In the genomic region with DNA sequence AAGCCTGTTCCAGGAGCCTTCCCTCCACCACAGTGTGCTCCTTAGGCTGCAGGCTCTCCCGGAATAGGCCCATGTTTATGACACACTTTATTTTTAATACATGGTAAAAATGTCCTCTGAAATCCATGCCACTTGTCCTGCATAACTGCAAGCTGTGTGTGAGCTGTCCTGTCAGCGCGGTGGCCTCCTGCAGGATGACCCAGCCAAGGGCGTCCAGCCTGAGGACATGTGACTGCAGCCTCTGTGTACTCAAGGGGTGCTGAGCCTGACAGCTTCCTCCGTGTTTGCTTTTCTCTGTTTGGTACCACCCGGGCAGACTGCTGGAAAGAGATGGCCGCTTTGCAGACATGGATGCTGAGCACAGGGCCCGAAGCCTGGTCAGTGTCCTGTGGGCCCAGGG, we compare ENCODE assay signal across 26 mouse cellular contexts. TPM values are rescaled to one million over a fixed set of nuclear protein-coding genes. Genes with fewer than 3 reads are reported as not detected.
DNase-seq lines count a peak whose midpoint lies in the region; ATAC-seq and TF ChIP-seq lines count a peak whose summit lies in the region.
"Had no signal": no experiment of that assay in that cellular context is flagged by ENCODE, and none has a peak within 500 bp of the region (broad histone marks: within the 10 kb centered on the region; RNA-seq: fewer than 3 reads in every experiment).

No protein-coding gene starts in this region.

- no peaks in the 10 kb centered on the region for H3K36me3 ChIP-seq in liver, embryonic 11.5 days (ENCODE audit: control insufficient read depth, insufficient read depth, low read length)
- no peaks in the 10 kb centered on the region for H3K36me3 ChIP-seq in liver, postnatal 0 days (replicated peaks; ENCODE audit: insufficient read depth, low read length)
- H3K36me3 ChIP-seq in heart, embryonic 13.5 days: no peaks in the 10 kb centered on the region
- H3K36me3 ChIP-seq in hindbrain, embryonic 11.5 days (ENCODE audit: control insufficient read depth, insufficient read depth, low read length): no peaks in the 10 kb centered on the region
- H3K36me3 ChIP-seq in hindbrain, postnatal 0 days (ENCODE audit: insufficient read depth, low read length): no peaks in the 10 kb centered on the region
- H3K36me3 ChIP-seq: embryonic facial prominence, embryonic 10.5 days; forebrain, embryonic 12.5 days; G1E; hindbrain, embryonic 10.5 days; neural tube, embryonic 13.5 days had no signal

- peaks cover 8% of the 10 kb centered on the region for H3K4me1 ChIP-seq in liver, embryonic 11.5 days (replicated peaks; ENCODE audit: control insufficient read depth, insufficient read depth, low read length)
- H3K4me1 ChIP-seq in liver, postnatal 0 days (ENCODE audit: insufficient read depth): no peaks in the 10 kb centered on the region; the same call in 1 of the 2 replicates
- H3K4me1 ChIP-seq in heart, embryonic 13.5 days: peaks cover 26% of the 10 kb centered on the region
- H3K4me1 ChIP-seq in hindbrain, embryonic 11.5 days (replicated peaks; ENCODE audit: control insufficient read depth, insufficient read depth, low read length): no peaks in the 10 kb centered on the region; the same call in 1 of the 2 replicates
- H3K4me1 ChIP-seq in hindbrain, postnatal 0 days (ENCODE audit: insufficient read depth, low read length): 0 out of 2 replicates have a peak, but pooled peaks cover 3% of the 10 kb centered on the region

- H3K27me3 ChIP-seq in liver, embryonic 11.5 days (replicated peaks; ENCODE audit: control insufficient read depth, insufficient read depth, low read length): no peaks in the 10 kb centered on the region
- no peaks in the 10 kb centered on the region for H3K27me3 ChIP-seq in liver, postnatal 0 days (ENCODE audit: insufficient read depth, low read length)
- H3K27me3 ChIP-seq in heart, embryonic 13.5 days (replicated peaks): peaks cover 24% of the 10 kb centered on the region
- peaks cover 7% of the 10 kb centered on the region; the same call in 1 of the 2 replicates for H3K27me3 ChIP-seq in hindbrain, embryonic 11.5 days (ENCODE audit: control insufficient read depth, insufficient read depth, low read length)
- no peaks in the 10 kb centered on the region for H3K27me3 ChIP-seq in hindbrain, postnatal 0 days (ENCODE audit: insufficient read depth, low read length)

- H3K9me3 ChIP-seq in liver, embryonic 11.5 days (ENCODE audit: control insufficient read depth, low read length): no peaks in the 10 kb centered on the region
- H3K9me3 ChIP-seq in liver, postnatal 0 days (ENCODE audit: low read length): no peaks in the 10 kb centered on the region
- H3K9me3 ChIP-seq in heart, embryonic 13.5 days: no peaks in the 10 kb centered on the region
- no peaks in the 10 kb centered on the region for H3K9me3 ChIP-seq in hindbrain, embryonic 11.5 days (ENCODE audit: control insufficient read depth, low read length)
- H3K9me3 ChIP-seq in hindbrain, postnatal 0 days (ENCODE audit: low read length): no peaks in the 10 kb centered on the region
- H3K9me3 ChIP-seq: embryonic facial prominence, embryonic 10.5 days; forebrain, embryonic 12.5 days; G1E; hindbrain, embryonic 10.5 days; neural tube, embryonic 13.5 days had no signal

- no peak overlapping the region for H3K4me2 ChIP-seq in liver, embryonic 11.5 days
- H3K4me2 ChIP-seq in liver, postnatal 0 days (ENCODE audit: low read depth, low read length): no peak overlapping the region
- H3K4me2 ChIP-seq in heart, embryonic 13.5 days: peak overlapping the region; percentile 28
- no peak overlapping the region for H3K4me2 ChIP-seq in hindbrain, embryonic 11.5 days (replicated peaks; ENCODE audit: low read depth, low read length)
- H3K4me2 ChIP-seq in hindbrain, postnatal 0 days (ENCODE audit: low read depth, low read length): no peak overlapping the region
- H3K4me2 ChIP-seq: forebrain, embryonic 12.5 days; neural tube, embryonic 13.5 days had no signal

- intact Hi-C loops in heart, postnatal 36 days (cut with DNase I): no loop called here

- no peak overlapping the region for H3K9ac ChIP-seq in liver, embryonic 11.5 days (ENCODE audit: low read depth, low read length)
- H3K9ac ChIP-seq in liver, postnatal 0 days (replicated peaks): no peak overlapping the region
- peak overlapping the region; percentile 44; the same call in 1 of the 2 replicates for H3K9ac ChIP-seq in heart, embryonic 13.5 days
- H3K9ac ChIP-seq in hindbrain, embryonic 11.5 days (ENCODE audit: low read depth, low read length): no peak overlapping the region
- H3K9ac ChIP-seq in hindbrain, postnatal 0 days (replicated peaks; ENCODE audit: low read length): no peak overlapping the region
- H3K9ac ChIP-seq: forebrain, embryonic 12.5 days; neural tube, embryonic 13.5 days had no signal

- DNase-seq in liver, embryonic 11.5 days (ENCODE audit: low spot score): no peak
- DNase-seq in liver, postnatal 0 days: no peak
- DNase-seq in heart, postnatal 36 days: peak; percentile 18 to 22
- DNase-seq in lung, postnatal 25 days (ENCODE audit: low spot score): no peak
- DNase-seq in hindbrain, embryonic 11.5 days (ENCODE audit: low spot score): no peak
- no peak for DNase-seq in hindbrain, postnatal 0 days (ENCODE audit: low spot score)
- DNase-seq: adrenal gland, postnatal 10 days; cerebellum, adult 9-10 months; gastrocnemius, postnatal 14 days; kidney, postnatal 4 days; layer of hippocampus, adult 9-11 months; lung, adult 18-20 months; lung, postnatal 14 days; midbrain, embryonic 14.5 days; right cerebral cortex, postnatal 14 days had no signal

- WGBS in liver, embryonic 11.5 days: 66% methylated on average over 8 of the region's 8 CpGs
- WGBS in liver, postnatal 0 days (ENCODE audit: insufficient replicate concordance): 64% methylated on average over 8 of the region's 8 CpGs
- WGBS in heart, embryonic 13.5 days: 37% methylated on average over 8 of the region's 8 CpGs
- 59% methylated on average over 8 of the region's 8 CpGs for WGBS in hindbrain, embryonic 11.5 days
- 70% methylated on average over 8 of the region's 8 CpGs for WGBS in hindbrain, postnatal 0 days

- no peak overlapping the region for H3K27ac ChIP-seq in liver, embryonic 11.5 days (ENCODE audit: low read depth, low read length)
- H3K27ac ChIP-seq in liver, postnatal 0 days (ENCODE audit: low read depth): no peak overlapping the region
- H3K27ac ChIP-seq in heart, embryonic 13.5 days (replicated peaks): peak overlapping the region; percentile 89
- H3K27ac ChIP-seq in hindbrain, embryonic 11.5 days (ENCODE audit: low read depth, low read length): no peak overlapping the region
- no peak overlapping the region for H3K27ac ChIP-seq in hindbrain, postnatal 0 days
- H3K27ac ChIP-seq: embryonic facial prominence, embryonic 10.5 days; forebrain, embryonic 12.5 days; hindbrain, embryonic 10.5 days; neural tube, embryonic 13.5 days had no signal

- TF ChIP-seq EP300 in liver, postnatal 0 days (IDR thresholded peaks at IDR 0.05; ENCODE audit: low read depth): no peak

- H3K4me3 ChIP-seq in liver, embryonic 11.5 days (ENCODE audit: low read depth, low read length): no peak overlapping the region
- H3K4me3 ChIP-seq in liver, postnatal 0 days (ENCODE audit: low read depth, low read length): no peak overlapping the region
- H3K4me3 ChIP-seq in heart, embryonic 13.5 days: no peak overlapping the region
- H3K4me3 ChIP-seq in hindbrain, embryonic 11.5 days (ENCODE audit: low read depth, low read length): no peak overlapping the region
- no peak overlapping the region for H3K4me3 ChIP-seq in hindbrain, postnatal 0 days (ENCODE audit: low read length)
- H3K4me3 ChIP-seq: embryonic facial prominence, embryonic 10.5 days; forebrain, embryonic 12.5 days; hindbrain, embryonic 10.5 days; megakaryocyte, embryonic 14.5 days; neural tube, embryonic 13.5 days had no signal

- 0 out of 2 replicates have a peak, but pooled peaks have one; percentile 29 for ATAC-seq in liver, embryonic 11.5 days (replicated peaks; ENCODE audit: low FRiP score)
- no peak for ATAC-seq in liver, postnatal 0 days
- ATAC-seq in heart, embryonic 13.5 days (ENCODE audit: extremely low read depth, insufficient number of reproducible peaks, low FRiP score, low TSS enrichment): peak; percentile 58; the same call in 1 of the 2 replicates
- no peak for ATAC-seq in hindbrain, embryonic 11.5 days (ENCODE audit: low FRiP score)
- ATAC-seq in hindbrain, postnatal 0 days: no peak
- ATAC-seq: activated CD4-positive, CD25-positive, alpha-beta regulatory T cell, adult 4 months; inflammation-experienced regulatory T-cells, adult 6 months had no signal

- TF ChIP-seq CTCF in liver, postnatal 0 days (IDR thresholded peaks at IDR 0.05; ENCODE audit: low read depth): no peak
- no peak for TF ChIP-seq CTCF in hindbrain, postnatal 0 days (IDR thresholded peaks at IDR 0.05; ENCODE audit: low read depth)

RNA-seq across cellular contexts. Expression of gene T, which starts 17.4 kb away (rescaled TPM):
- polyA plus RNA-seq in liver, embryonic 11.5 days (2014; fragmentation: Nextera tagmentation; extraction: Ambion mirVana): not detected in 2 replicates
- polyA plus RNA-seq in liver, postnatal 0 days (2015; fragmentation: Nextera tagmentation; extraction: Ambion mirVana): not detected in 2 replicates
- 0.09 and 0.18 TPM in 2 replicates for polyA plus RNA-seq in heart, embryonic 13.5 days (2015; fragmentation: Nextera tagmentation; extraction: Ambion mirVana)
- not detected for total RNA-seq in heart, postnatal 36 days (2021)
- polyA plus RNA-seq in hindbrain, embryonic 11.5 days (2014; fragmentation: Nextera tagmentation; extraction: Ambion mirVana): 0.22 and 0.85 TPM in 2 replicates
- total RNA-seq in hindbrain, postnatal 0 days (2014; rRNA removed): 0.52 TPM in 1 of 2 replicates, not detected in the other
- polyA plus RNA-seq in hindbrain, postnatal 0 days (2015; fragmentation: Nextera tagmentation; extraction: Ambion mirVana): 0.31 and 0.44 TPM in 2 replicates
- total RNA-seq: adrenal gland, postnatal 10 days; common myeloid progenitor, adult 5-6 weeks; gastrocnemius, postnatal 14 days; left cerebral cortex, adult 8-10 months had no signal
- polyA plus RNA-seq: activated CD4-positive, CD25-positive, alpha-beta regulatory T cell, adult 4 months; G1E; inflammation-experienced regulatory T-cells, adult 6 months had no signal

Comparison
In these comparisons a context has a peak if more than half of its experiments do, and no peak if none do; other contexts are left out.
1. ATAC-seq: peak in liver, embryonic 11.5 days (single experiment) and heart, embryonic 13.5 days (single experiment); none in liver, postnatal 0 days (single experiment), hindbrain, embryonic 11.5 days (single experiment) and hindbrain, postnatal 0 days (single experiment).
2. DNase-seq: peak in heart, postnatal 36 days (2 of 2); none in liver, embryonic 11.5 days (single experiment), liver, postnatal 0 days (single experiment), lung, postnatal 25 days (single experiment), hindbrain, embryonic 11.5 days (single experiment) and hindbrain, postnatal 0 days (single experiment).